Mouse (Mus musculus) bone marrow macrophage, adult 2 months (primary cell): ENCODE measurements at regions not wholly inside any gene's neighbourhood (a gene's known extent, or its start where the extent isn't known, plus 50 kb on each side); places are given as distances from the start of the nearest gene placed in this dataset.

Experiments
- CTCF ChIP-seq: IDR thresholded peaks from 2 replicates; pipeline ENCODE4 v1.5.1; 2012; ENCODE audit warnings: low read depth, mild to moderate bottlenecking, low read length, moderate library complexity
- POLR2A ChIP-seq: IDR thresholded peaks from 2 replicates; pipeline ENCODE4 v1.6.1; 2012; ENCODE audit warnings: mild to moderate bottlenecking, low read depth, low read length, borderline replicate concordance

GRCm38 (mm10) chr9:31582947-31583346 lies 118.7 kb upstream of the Tmem45b start:
- TF ChIP-seq POLR2A (no peak), CTCF (no peak)
